Mouse (Mus musculus) heart, postnatal 0 days (tissue): Measurements from ENCODE around the gene Map3k11. TPM values are rescaled to one million over a fixed set of nuclear protein-coding genes. Genes with fewer than 3 reads are reported as not detected.
"Not testable (repeated sequence)": the region's sequence is repeated elsewhere in the genome, so short reads cannot be mapped to it uniquely, and the experiment has no call there.

Source experiments
- ATAC-seq: fragments of 200-750 bp; cut with Nextera tagmentation; 2 replicates; pipeline ENCODE4 v1.8.0; 2017; ENCODE audit warnings: low read depth, moderate number of reproducible peaks, moderate library complexity; ENCODE audit not compliant: insufficient read depth
- DNase-seq: peaks from one replicate; pipeline ENCODE4 v3.0.0-alpha.2; 2016; ENCODE audit warnings: low spot score
- H3K27ac ChIP-seq: fragments of 300-500 bp; sonication (generic); 2 replicates; pipeline ENCODE4 v1.5.1; 2014; ENCODE audit warnings: low read depth, mild to moderate bottlenecking
- H3K27me3 ChIP-seq: fragments of 300-500 bp; sonication (generic); 2 replicates; pipeline ENCODE4 v1.6.1; 2014; ENCODE audit warnings: low read length, mixed read lengths; ENCODE audit not compliant: control insufficient read depth, insufficient read depth
- H3K36me3 ChIP-seq: fragments of 300-500 bp; sonication (generic); replicated peaks from 2 replicates; pipeline ENCODE4 v1.6.1; 2014; ENCODE audit warnings: low read length, mixed read lengths; ENCODE audit not compliant: control insufficient read depth, insufficient read depth
- H3K4me1 ChIP-seq: fragments of 300-500 bp; sonication (generic); 2 replicates; pipeline ENCODE4 v1.6.1; 2014; ENCODE audit warnings: antibody characterized with exemption; ENCODE audit not compliant: control insufficient read depth, insufficient read depth
- H3K4me2 ChIP-seq: fragments of 300-500 bp; sonication (generic); 2 replicates; pipeline ENCODE4 v1.6.1; 2014; ENCODE audit warnings: low read depth, mild to moderate bottlenecking, low read length, moderate library complexity
- H3K4me3 ChIP-seq: fragments of 300-500 bp; sonication (generic); 2 replicates; pipeline ENCODE4 v1.5.1; 2014; ENCODE audit warnings: low read depth, low read length
- H3K9ac ChIP-seq: fragments of 300-500 bp; sonication (generic); replicated peaks from 2 replicates; pipeline ENCODE4 v1.6.1; 2014; ENCODE audit warnings: low read depth, low read length, mixed read lengths
- H3K9me3 ChIP-seq: fragments of 300-500 bp; sonication (generic); replicated peaks from 2 replicates; pipeline ENCODE4 v1.6.1; 2016; ENCODE audit warnings: low read length; ENCODE audit not compliant: control insufficient read depth
- CTCF ChIP-seq: IDR thresholded peaks from 2 replicates; pipeline ENCODE4 v1.5.1; 2016; ENCODE audit warnings: antibody characterized with exemption, control low read depth, low read depth
- EP300 ChIP-seq: IDR thresholded peaks from 2 replicates; pipeline ENCODE4 v1.6.1; 2016; ENCODE audit warnings: antibody characterized with exemption, low read depth
- WGBS: fragments of 180-500 bp; shearing (Covaris S2); extraction: QIAGEN DNeasy Blood & Tissue Kit; methylation state at CpG from one replicate; pipeline ENCODE4 v1.1.7; 2014; 5-methylcytosine and 5-hydroxymethylcytosine counted together
- polyA plus RNA-seq: library from polyadenylated mRNA; unstranded; fragments of >200 nt; fragmentation: Nextera tagmentation; extraction: Ambion mirVana; gene quantifications from 2 replicates; pipeline ENCODE4 v1.2.1, GENCODE M21; 2015
- total RNA-seq: library from RNA; depleted of rRNA; stranded (reverse); fragments of >200 nt; gene quantifications from 2 replicates; pipeline ENCODE4 v1.2.3, GENCODE M21; 2014; ENCODE audit warnings: low replicate concordance

The Map3k11 gene
- total and polyA plus RNA-seq, 2 experiments from 2014 or later = 17.0 to 43.5 TPM

GRCm38 (mm10) chr19:5680432-5680831 lies 8.1 kb upstream of the Map3k11 start:
- Histone ChIP-seq H3K9ac (no peak overlapping the region), H3K27ac (no peak overlapping the region), H3K4me3 (no peak overlapping the region), H3K4me2 (no peak overlapping the region), H3K9me3 (no peaks in the 10 kb centered on the region), H3K4me1 (no peaks in the 10 kb centered on the region), H3K27me3 (no peaks in the 10 kb centered on the region), H3K36me3 (peaks cover 94% of the 10 kb centered on the region)
- no peak for TF ChIP-seq CTCF
- no peak for TF ChIP-seq EP300
- no peak for ATAC-seq
- DNase-seq = no peak
- WGBS = 76% methylated on average over 4 of the region's 4 CpGs

GRCm38 (mm10) chr19:5684236-5684635 lies 4.3 kb upstream of the Map3k11 start:
- 90% methylated on average over 12 of the region's 12 CpGs for WGBS
- Histone ChIP-seq H3K36me3 (peaks cover 75% of the 10 kb centered on the region), H3K27ac (no peak overlapping the region), H3K4me1 (peaks cover 4% of the 10 kb centered on the region; the same call in 1 of the 2 replicates), H3K27me3 (no peaks in the 10 kb centered on the region), H3K9me3 (no peaks in the 10 kb centered on the region), H3K4me2 (no peak overlapping the region), H3K9ac (no peak overlapping the region), H3K4me3 (no peak overlapping the region)
- DNase-seq (no peak), ATAC-seq (no peak)
- TF ChIP-seq CTCF = no peak
- TF ChIP-seq EP300 = no peak

- no peak overlapping the region for H3K9ac ChIP-seq
- WGBS = 85% methylated on average over 13 of the region's 13 CpGs
- H3K4me3 ChIP-seq = no peak overlapping the region
- DNase-seq = no peak
- peaks cover 67% of the 10 kb centered on the region for H3K36me3 ChIP-seq
- H3K4me1 ChIP-seq = peaks cover 4% of the 10 kb centered on the region; the same call in 1 of the 2 replicates
- H3K27ac ChIP-seq = no peak overlapping the region
- H3K27me3 ChIP-seq = no peaks in the 10 kb centered on the region
- H3K4me2 ChIP-seq = no peak overlapping the region
- no peak for TF ChIP-seq EP300
- H3K9me3 ChIP-seq = no peaks in the 10 kb centered on the region
- no peak for ATAC-seq
Measured at GRCm38 (mm10) chr19:5684985-5685384, 3.6 kb upstream of the Map3k11 start.

- no peaks in the 10 kb centered on the region for H3K9me3 ChIP-seq
- TF ChIP-seq CTCF (no peak), EP300 (no peak)
- H3K4me2 ChIP-seq = no peak overlapping the region
- WGBS = 91% methylated on average over 19 of the region's 19 CpGs
- H3K4me3 ChIP-seq = no peak overlapping the region
- ATAC-seq (no peak), DNase-seq (no peak)
- peaks cover 63% of the 10 kb centered on the region for H3K36me3 ChIP-seq
- no peak overlapping the region for H3K9ac ChIP-seq
- H3K4me1 ChIP-seq = peaks cover 4% of the 10 kb centered on the region; the same call in 1 of the 2 replicates
- no peaks in the 10 kb centered on the region for H3K27me3 ChIP-seq
- no peak overlapping the region for H3K27ac ChIP-seq
Measured at GRCm38 (mm10) chr19:5685431-5685830, 3.1 kb upstream of the Map3k11 start.

- Histone ChIP-seq H3K4me2 (no peak overlapping the region), H3K9me3 (no peaks in the 10 kb centered on the region), H3K27ac (no peak overlapping the region), H3K4me1 (peaks cover 4% of the 10 kb centered on the region; the same call in 1 of the 2 replicates), H3K4me3 (no peak overlapping the region), H3K36me3 (peaks cover 60% of the 10 kb centered on the region), H3K9ac (no peak overlapping the region), H3K27me3 (no peaks in the 10 kb centered on the region)
- ATAC-seq (no peak), DNase-seq (no peak)
- no peak for TF ChIP-seq EP300
- TF ChIP-seq CTCF = no peak
- WGBS = 91% methylated on average over 11 of the region's 11 CpGs
Measured at GRCm38 (mm10) chr19:5685861-5686260, 2.7 kb upstream of the Map3k11 start.

GRCm38 (mm10) chr19:5686437-5686836 lies 2.1 kb upstream of the Map3k11 start:
- 77% methylated on average over 13 of the region's 13 CpGs for WGBS
- no peaks in the 10 kb centered on the region for H3K27me3 ChIP-seq
- H3K4me2 ChIP-seq = no peak overlapping the region

GRCm38 (mm10) chr19:5686954-5687353 lies 1.6 kb upstream of the Map3k11 start:
- peaks cover 10% of the 10 kb centered on the region for H3K4me1 ChIP-seq
- peaks cover 54% of the 10 kb centered on the region for H3K36me3 ChIP-seq
- not testable (repeated sequence) for H3K27ac ChIP-seq, H3K4me2 ChIP-seq, DNase-seq, H3K4me3 ChIP-seq, H3K27me3 ChIP-seq, ATAC-seq, H3K9ac ChIP-seq, H3K9me3 ChIP-seq
- 90% methylated on average over 12 of the region's 12 CpGs for WGBS

More at GRCm38 (mm10) chr19:5686437-5686836, 2.1 kb upstream of the Map3k11 start:
- no peak overlapping the region for H3K27ac ChIP-seq
- no peak overlapping the region for H3K4me3 ChIP-seq
- no peak for ATAC-seq
- H3K9me3 ChIP-seq = no peaks in the 10 kb centered on the region
- H3K36me3 ChIP-seq = peaks cover 57% of the 10 kb centered on the region
- DNase-seq = no peak
- no peak overlapping the region for H3K9ac ChIP-seq
- peaks cover 9% of the 10 kb centered on the region; the same call in 1 of the 2 replicates for H3K4me1 ChIP-seq
- TF ChIP-seq EP300 (no peak), CTCF (no peak)
